Mouse (Mus musculus): ENCODE data around the gene Txndc9.

The Txndc9 gene

GRCm38 (mm10) chr1:37968746-37969145 lies 28.9 kb downstream of the Txndc9 start:
- DNase-seq = no peak

- no peak for DNase-seq
These were observed 32.1 kb downstream of the Txndc9 start for GRCm38 (mm10) chr1:37965571-37965970.

DNA sequence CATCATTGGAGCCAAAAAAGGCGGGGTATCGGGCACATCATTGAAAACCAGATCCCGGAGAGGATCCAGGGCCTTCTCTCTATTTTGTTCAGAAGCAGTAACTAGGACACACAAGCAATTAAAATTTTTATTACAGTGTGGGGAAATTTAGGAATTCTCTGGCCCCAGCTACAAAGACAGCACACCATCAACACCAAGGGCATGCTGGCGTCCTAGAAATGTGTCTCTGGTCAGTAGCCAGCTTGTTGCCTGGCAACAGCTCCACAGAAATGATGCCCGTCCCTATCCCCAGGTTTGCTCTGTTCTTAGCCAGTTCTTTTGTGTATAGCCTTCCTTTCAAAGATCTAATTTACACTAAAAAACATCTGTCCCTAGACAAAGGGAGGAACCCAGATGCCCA lies 38.2 kb downstream of the Txndc9 start:
- DNase-seq = no peak

GRCm38 (mm10) chr1:37958516-37958915 lies 39.2 kb downstream of the Txndc9 start:
- DNase-seq = no peak

DNA sequence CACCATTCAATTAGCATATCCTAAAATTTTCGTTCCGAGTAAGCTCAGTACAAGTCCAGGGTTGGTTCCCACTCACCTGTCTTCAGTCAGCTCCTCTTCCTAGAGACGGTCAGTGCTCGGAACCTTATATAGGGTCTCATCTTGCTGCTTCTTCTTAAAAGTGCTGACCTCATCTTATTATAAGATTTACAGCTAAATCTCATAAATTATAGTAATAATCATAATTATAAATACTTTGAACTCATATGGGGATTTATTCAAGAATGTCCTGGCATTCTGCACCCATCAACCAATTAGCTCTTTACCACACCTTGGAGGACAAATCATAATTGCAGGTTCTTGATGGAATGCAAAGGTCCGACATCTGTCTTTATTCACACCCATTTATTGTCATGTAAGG lies 40.0 kb downstream of the Txndc9 start, which contains the start of gene Lyg1:
Gene Lyg1, minus strand, starts transcription at position 101 of the 400 bp plus-strand sequence.
- no peak for DNase-seq

- no peak for DNase-seq
These were observed 40.8 kb downstream of the Txndc9 start for GRCm38 (mm10) chr1:37956690-37957431.

GRCm38 (mm10) chr1:37955251-37955650 lies 42.4 kb downstream of the Txndc9 start:
- DNase-seq = no peak

DNA sequence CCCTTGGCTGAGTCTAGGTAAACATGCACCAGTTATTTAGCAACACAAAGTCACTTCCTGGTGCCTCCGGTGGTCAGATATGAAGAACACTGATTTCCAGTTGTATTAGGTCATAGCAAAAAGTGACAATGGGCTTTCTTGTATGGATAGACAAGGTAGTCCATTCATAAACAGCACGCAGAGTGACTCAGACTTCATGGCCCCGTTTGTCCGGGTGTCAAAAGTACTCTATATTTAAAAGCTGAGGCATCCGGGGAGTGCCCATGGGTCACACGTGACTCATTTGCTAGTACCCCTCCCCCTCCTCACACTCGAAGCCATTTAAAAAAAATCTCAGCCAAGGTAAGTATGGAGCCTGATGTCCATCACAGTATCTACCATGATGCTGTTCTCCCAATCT lies 42.9 kb downstream of the Txndc9 start:
- DNase-seq = no peak

GRCm38 (mm10) chr1:37948906-37949305 lies 48.8 kb downstream of the Txndc9 start:
- no peak for DNase-seq

Data from spleen, adult 18-20 months (tissue).